Mouse (Mus musculus) cerebellum, adult 9-10 months (tissue): ENCODE measurements at regions not wholly inside any gene's neighbourhood (a gene's known extent, or its start where the extent isn't known, plus 50 kb on each side); places are given as distances from the start of the nearest gene placed in this dataset.
A peak's percentile ranks its signal among the peaks of the same experiment; 100 is the strongest.

ENCODE experiments used
- DNase-seq: peaks from one replicate; pipeline ENCODE4 v3.0.0; 2022

DNA sequence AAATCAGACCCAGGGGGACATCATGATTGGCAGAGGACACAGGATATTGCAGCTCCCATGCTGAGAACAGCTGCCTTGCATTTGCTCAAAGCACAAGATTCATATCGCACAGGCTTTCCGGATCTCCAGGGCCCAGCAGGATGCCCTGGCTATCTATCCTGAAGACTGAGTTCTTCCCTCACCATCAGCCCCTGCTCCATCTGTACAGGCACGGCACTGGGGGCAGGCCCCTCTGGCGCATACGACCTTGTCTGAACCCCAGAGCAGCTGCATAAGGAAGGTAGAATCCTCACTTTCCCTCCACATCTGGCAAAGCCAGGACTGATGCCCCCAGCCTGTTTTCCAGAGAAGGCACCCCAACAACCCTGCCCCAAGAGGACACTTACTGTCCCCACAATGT, 266.8 kb downstream of the Tns1 start:
- DNase-seq: no peak

DNA sequence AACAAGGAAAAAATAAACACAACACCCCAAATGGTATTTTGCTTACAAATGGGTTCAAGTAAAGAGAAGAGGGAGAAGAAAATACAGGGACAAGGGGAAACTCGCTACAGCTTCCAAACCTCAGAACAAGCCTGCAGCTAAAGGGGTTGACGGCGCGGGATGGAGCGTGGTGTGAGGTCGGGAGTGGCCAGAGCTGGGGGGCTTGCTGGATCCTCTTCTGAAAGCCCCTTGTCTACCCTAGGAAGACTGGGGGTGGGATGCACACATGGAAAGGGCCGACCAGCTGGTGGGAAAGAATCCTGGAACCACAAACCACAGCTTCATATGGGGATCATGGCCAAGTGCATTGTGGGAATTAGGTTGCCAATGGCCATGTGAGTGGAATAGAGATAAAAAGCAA, 267.4 kb downstream of the Tns1 start:
- no peak for DNase-seq

DNA sequence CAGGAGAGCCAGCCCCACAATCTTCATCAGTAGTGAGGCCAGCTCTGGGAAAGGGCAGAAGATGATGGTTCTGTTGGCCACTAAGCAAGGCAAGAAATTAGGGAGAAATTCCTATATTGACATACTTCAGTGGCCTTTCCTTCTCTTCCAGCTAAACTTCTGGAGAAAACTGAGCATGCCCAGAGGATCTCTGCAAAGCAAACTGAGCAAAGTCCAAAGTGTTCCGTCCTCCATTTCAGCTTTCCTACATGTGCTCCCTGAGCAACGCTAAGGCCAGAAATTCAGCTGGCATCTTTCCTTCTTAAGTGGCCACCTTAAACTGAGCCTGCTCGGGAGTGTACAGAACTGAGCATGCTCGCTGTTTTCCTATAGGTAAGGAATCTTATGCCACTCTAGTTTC, 268.9 kb downstream of the Tns1 start:
- DNase-seq: no peak

DNA sequence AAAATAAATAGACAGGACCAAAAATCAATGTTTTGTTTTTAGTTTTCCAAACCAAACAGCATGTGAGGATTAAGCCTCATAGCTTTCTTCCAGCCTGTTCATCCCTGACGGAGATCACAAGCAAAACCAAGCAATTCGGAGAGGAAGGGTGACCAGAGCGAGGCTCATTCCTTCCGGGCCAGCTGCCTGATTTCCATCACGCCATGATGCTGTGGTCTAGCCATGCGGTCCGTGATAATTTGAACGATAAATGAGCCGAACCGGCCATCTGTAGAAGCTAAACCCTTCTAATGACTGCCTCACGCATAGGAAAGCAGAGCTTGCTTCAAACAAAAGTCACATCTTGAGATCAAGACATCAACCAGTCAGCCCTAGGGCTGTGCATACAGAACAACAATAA, 270.4 kb downstream of the Tns1 start:
- DNase-seq: no peak

DNA sequence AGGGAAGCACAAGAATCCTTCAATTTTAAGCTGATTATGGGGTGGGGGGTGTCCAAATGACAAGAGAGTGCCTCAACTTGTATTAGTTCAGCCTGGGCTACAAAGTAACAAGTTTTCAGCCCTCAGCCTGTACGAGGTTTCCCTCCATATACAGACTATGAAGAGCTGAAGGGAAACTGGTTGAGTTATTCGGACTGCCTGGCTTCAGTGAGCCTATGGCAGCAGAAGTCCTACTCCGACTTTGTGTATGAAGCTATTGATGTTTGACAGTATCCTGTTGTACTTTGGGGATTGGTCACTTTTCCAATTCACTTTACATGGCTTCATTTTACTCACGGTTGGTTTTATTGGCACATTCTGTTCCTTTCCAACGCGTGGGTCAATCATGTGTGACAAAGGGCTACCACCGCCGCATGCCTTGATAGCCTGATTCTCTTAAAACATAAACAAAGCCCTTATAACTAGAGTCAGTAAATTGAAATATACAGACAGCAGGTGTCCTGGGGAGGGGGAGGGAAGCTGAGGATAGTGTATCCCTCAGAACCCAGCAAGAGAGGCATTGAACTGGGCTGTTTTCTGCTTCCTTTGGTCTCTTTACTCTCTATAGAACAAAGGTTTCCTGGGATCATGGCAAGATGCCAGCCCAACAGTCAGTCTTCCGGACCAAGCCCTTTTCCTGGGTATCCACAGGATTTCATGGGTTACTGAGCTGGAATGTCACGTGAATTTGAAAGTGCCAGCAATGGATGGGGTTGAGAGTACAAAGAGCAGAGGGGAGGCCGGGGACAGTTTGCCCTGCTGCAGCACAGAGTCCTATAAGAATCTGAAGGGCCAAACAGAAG, 273.9 kb downstream of the Tns1 start:
- no peak for DNase-seq

DNA sequence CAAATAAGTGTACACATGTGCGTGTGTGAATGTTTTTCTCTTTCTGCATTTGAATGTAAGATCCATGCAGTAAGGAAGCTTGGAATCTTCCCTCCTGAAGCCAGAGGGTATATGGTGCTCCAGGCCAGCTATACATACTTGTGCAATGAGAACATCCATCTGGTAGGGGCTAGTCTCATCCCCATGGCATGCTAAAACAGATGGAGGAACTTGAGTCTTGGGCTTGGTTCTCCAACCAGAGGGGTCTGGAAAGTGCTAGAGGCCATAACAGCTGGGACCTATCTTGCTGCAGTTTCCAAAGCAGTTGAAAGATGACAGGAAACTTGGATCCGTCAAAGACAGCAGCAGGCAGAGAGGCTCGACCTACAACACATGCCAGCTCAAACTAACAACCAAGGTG, 275.9 kb downstream of the Tns1 start:
- no peak for DNase-seq

DNA sequence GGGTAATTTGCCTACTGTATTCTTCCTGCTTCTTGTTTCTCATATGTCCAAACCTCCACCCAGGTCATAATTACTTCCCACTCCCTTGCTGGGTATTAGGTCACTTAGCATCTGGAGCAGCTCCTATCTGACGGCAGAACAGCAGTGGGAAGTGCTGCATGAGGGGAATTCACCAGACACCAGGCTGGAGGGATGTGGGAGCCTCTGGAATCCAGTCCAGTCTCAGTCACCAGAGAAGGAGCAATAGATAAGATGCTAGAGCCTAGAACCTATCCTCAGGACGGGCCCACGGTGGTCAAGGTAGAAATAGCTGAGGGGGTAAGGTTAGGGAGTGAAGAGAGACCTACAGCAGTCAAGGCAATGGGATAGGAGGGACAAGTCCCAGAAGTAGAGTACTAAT, 277.1 kb downstream of the Tns1 start:
- DNase-seq: no peak

DNA sequence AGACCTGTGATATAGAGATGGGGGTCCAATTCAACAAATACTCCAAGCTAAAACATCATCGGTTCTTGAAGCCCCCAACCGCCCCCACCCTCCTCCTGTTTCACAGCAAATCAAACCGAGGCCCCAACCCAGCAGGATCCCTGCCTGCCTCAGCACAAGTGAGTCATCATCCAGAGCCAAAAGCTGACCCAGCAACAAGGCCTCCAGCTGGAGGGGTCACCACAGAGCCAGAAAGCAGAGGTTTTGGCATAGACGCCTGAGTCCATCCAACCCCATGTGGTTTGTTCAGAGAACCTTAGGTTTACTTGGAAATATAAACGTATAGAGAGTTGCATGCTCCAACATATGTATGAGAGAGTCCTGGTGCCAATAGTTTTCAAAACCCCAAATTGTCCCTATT, 279.1 kb downstream of the Tns1 start:
- DNase-seq: no peak

DNA sequence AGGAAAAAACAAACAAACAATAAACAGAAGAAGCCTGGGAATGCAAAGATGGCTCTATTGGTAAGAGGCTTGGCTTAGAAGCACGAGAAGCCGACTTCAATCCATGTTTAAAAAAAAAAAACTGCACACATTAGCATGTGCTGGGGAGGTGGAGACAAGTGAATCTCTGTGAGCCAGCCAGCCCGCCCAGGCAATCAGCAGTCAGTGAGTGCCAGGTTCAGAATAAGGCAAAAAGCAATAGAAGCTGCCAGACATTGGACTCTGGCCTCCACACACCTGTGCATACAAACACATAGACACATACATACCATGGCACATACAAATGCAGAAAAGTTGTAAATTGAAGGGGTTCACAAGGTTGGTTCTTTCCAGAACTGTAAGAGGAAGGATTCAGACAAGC, 279.7 kb downstream of the Tns1 start:
- DNase-seq: no peak

DNA sequence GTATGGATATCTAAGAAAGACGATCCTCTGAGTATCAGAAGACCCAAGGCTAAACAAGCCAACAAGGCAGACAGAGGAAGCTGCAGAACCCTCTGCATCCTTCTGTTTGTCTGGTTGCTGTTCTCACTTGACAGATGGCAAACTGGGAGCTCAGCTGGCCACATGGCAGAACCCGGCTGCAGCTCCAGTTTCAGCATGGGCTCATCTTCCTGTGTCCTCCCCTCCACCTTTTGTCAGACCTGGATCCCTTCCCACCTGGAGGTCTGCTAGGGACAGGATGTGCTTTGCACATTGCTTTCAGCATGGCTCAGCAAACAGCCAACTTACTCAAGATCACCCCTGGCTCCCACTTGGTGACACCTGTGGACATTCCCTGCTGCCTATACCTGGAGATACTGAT, 284.9 kb downstream of the Tns1 start:
- peak; percentile 67 for DNase-seq

DNA sequence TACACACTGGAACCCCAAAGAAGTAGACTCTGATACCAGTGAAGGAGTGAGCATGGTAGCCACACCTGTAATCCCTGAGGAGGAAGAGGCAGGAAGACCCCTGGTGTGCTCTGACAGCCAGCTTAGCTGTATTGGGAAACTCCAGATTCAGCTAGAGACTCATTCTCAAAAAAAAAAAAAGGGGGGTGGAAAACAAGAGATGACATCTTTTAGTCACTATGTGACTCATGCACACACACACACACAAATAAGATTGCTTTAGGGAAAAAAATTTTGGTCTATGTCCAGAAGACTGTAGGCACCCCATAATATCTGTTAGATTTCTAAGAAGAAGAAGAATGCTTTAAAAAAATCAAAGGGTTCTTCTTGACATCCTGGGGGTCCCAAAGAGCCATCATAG, 287.6 kb downstream of the Tns1 start:
- no peak for DNase-seq

DNA sequence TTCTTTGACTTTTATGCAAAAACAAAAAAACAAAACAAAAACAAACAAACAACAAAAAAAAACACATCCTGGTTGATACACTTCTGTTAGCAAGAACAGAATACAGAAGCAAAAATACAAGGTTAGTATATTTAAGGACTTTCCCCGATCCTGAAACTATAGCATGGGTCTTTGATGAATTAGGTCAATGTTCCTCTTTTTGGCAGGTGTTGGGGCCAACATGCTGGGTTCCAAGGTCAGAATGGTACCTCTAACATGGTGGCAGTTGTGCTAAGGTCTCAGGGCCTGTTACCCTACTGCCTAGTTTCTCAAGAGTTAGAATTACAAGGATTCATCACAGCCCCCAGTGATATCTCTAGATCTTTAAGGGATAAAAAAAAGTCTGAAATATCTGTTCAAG, 289.7 kb downstream of the Tns1 start:
- no peak for DNase-seq

DNA sequence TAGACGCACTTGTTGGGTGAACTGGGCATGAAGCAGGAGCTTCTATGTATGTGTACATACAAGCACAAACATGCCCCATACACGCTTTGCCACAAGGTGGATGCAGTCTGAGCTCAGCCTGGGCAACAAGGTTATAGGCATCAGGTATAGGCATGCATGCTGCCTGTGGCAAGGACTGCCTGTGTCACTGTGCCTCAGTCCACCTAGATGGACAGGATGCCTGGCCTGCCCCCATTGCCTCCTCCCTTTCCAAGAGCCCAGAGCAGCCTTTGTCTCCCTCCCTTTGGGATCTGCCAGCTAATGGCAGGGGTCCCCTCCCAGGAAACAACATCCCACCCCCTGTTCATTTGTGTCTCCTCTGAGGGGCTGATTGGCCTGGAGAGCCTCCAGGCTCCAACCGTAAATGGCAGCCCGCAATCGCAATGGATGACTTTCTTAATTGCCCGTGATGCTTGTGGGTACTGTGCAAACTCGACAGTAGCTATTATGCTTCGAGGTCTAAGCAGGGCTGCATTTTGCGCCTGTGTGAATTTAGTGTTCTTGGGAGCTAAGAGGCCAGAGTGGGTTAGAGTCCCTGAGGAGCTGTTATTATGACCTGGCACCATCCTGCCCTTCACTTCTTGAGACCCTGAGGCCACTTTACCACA, 293.6 kb downstream of the Tns1 start:
- DNase-seq: peak; percentile 25

DNA sequence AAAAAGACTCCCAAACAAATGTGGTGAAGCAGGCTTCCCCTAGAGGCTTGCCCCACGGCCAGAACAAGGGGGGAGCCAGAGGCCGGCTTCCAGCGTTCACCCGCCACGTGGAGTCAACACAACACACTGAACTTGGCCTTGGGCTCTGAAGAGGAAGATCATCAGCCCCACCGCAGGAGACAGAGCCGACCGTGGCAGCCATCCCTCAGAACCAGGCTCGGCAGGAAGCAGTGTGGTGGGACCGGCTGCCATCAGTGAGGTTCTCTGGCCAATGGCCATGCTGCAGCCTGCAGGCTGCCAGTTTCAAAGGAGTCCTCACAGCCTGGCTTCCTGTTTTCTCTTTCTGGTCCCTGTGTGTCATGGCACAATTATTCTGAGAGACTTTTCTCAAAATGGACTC, 295.3 kb downstream of the Tns1 start:
- peak; percentile 91 for DNase-seq

DNA sequence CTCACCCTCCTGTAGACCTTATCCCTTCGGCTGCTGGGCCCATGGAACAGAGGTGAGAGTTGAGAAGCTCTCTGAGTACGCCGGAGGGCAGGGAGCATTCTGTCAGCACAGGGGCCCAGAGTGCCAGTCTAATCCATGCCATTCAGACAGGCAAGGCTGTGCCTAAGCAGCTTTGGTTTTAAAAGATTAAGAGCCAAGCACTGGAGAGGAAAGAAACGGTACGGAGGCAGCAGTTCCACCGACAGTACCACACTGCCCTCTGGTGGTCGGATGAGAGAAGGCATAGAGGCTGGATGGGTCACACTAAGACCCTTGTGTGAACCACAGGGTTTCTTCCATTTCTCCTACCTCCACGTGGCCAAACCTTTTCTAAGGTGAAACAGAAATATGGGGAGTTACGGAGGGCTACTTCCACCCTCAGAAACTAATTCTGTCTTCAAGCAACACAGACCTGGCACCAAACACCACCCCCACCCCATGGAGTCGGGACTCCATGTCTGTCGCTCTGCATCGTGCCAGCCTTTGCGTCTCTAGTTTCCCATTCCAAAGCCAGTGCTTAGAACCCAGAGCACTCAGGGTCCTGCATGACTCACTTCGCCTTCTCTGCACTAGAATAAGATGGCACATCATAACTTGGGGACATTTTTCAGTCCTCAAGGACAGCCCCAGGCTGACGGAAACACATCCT, 297.9 kb downstream of the Tns1 start:
- peak; percentile 96 for DNase-seq

DNA sequence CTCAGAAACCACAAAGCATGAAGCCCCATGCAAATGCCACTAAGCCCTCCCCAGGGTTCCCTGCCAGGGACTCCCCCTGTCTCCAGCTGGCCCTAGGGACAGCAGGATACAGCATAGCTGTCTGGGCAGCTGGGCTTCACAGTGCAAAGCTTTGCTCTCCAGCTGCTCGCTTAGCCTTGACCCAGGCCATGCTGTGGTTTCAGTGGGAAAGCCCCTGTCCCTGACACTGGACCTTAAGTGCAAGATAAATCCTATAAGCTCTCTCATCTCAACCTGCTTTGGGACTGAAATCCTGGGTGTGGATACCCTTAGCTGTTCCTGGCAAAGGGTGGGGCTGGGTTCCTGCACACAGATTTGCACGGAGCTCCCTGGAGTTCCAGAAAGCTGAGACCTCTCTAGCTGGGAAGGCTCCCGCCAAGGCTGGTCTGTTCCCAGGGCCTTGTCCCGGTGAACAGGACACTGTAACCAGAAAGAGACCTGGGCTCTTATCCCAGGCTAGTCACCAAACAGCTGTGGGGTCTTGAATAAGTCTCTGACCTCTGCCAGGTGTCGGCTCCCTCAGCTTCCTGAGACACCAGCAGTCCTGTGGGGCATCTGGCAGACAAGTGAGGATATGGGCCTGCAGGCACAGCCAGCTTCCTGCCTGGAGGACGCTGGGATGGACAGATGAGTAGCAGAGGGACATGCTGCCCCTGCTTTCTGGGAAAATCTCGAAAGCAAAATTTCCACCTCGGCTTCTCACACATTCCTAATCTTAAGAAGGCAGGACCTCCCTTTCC, 299.7 kb downstream of the Tns1 start:
- peak; percentile 22 for DNase-seq

DNA sequence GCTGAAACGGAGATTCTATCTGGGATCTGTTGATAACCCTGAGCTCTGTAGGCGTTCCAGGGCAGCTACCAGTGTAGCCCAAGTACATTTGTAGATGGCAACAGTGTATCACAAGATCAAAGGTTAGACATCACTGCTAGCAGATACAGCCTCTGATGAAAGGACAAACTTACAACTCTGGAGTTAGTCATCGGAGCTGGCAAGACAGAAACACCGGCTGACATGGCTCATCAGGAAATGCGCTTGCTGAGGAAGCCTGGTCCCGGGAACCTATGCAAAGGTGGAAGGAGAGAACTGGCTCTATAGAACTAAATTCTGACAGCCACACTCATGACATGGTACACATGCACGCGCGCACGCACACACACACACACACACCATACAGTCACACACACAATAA, 300.5 kb downstream of the Tns1 start:
- DNase-seq: no peak

DNA sequence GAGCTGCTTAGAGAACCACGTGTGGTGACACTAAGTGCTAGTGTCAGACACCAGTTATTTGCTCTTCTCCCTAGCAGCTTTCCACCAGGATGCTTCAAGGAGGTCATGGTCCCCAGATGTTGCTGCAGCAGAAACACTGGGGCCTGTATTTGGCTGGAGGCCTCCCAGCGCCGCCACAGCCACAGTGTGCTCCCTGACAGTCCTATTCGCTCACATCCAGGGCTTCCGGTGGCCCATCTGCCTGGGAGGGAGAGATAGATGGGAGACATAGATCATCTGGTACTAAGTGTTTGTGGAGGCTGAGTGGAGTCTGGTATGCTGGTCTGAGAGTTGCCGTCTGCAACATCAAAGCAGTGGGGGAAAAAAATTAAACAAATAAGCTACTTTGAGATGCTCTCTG, 301.6 kb downstream of the Tns1 start:
- DNase-seq: no peak

DNA sequence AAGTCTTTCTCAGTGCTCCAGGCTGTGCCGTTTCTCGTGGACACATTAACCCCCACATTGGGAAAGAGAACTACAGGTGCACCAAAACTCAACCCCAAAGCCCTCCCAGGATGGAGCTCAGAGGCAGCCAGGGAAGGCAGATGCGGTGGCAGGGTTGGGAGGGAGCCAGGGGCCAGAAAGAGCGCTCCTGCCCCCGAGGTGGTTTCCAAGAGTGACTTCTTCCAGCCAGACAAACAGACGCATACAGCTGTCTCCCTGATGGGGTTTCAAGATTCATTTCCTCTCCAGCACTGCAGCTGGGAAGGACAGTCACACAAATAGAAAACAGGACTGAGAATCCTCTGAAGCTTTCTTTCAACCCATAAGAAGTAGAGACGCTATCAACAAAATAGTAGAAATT, 303.5 kb downstream of the Tns1 start:
- DNase-seq: no peak

DNA sequence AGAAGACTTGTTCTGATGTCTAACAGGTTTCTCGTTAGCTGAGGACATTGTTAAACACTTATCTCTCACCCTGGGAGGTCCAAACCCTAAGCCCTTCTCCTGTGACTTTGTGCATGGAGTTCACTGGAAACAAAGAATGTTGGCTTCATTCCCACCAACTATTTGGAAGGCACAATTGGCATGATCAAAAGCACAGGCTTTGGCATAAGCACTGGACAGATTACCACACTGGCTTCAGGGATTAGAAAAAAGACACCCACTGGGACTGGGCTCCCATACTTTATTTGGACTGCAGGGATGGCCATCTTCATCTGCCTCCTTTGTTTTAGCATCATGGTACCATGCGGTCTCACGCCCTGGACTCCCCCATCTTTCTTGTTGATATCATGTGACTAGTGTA, 317.0 kb downstream of the Tns1 start:
- no peak for DNase-seq

DNA sequence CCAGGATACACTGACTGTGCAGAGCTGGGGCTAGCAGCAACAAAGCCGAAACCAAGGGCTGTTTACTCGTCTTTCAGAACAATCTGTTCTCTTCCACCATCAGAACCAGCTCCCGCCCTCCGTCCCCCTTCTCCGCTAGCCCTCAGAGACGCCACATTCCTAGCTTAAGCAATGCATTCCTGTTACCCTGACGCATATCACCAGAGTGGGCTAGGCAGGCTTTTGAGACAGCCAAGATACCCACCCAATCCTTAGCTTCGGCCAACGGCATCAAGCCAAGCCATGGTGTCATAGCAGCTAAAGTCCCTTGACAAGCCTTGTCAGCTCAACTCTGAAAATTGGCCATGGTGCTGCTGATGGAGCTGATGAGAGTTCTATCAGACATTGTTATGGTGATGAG, 319.1 kb downstream of the Tns1 start:
- no peak for DNase-seq

DNA sequence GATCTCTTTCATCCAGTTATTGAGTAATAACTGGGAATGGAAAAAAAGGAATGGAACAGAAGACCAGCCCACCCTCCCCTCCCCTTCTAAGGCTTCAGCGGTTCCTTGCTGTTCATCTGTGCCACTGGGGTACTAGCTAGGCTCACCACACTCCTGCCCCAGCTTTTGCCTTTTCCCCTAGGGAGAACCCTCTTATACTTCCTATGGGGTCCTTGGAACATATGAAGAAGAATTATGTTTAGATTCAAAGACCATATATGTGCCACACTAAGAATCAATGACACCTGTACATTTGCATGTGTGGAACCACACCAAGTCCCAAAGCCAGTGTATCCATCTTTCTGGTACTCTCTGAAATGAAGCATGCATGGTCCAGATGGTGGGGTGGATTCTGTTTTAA, 324.3 kb downstream of the Tns1 start:
- DNase-seq: no peak

DNA sequence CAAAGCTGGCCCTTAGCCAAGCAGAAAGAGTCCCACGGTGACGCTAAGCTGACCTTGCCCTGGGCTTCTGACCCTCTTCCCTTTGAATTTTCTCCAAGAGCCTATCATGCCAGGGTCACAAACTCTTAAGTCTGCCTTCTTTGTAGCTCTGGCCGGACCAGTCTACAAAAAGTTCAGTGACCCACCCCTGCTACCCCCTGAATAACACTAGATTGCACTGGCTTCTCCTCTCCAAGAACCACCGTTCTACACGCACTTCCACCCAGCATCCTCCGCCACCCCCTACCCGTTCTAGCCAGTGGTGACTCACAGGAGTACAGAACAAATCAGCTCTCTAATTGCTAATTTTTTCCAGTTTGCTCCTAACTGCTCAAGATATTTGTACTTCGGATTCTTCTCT, 325.0 kb downstream of the Tns1 start:
- DNase-seq: no peak
